Mouse (Mus musculus) CD4-positive naive resting alpha-beta T cell, adult 76 days (primary cell): ENCODE measurements around the gene Il21. TPM values are rescaled to one million over a fixed set of nuclear protein-coding genes. Genes with fewer than 3 reads are reported as not detected.

ENCODE experiments used
- total RNA-seq: library from RNA; stranded (reverse); gene quantifications from one replicate; pipeline ENCODE4 v1.2.4, GENCODE M21; 2023

Il21 gene
- total RNA-seq: not detected

GRCm38 (mm10) chr3:37232586-37233222, at the start of gene Il21:
Il21 (minus strand) TSS chr3:37232636.

Other genes starting within 250 kb of the Il21 start
- not detected for gene Adad1, start 169.1 kb downstream of the Il21 start, total RNA-seq
- gene Il2, start 106.7 kb downstream of the Il21 start, total RNA-seq: not detected
- 2.2 TPM for gene Bbs12, start 79.9 kb upstream of the Il21 start, total RNA-seq
- gene Cetn4, start 80.1 kb upstream of the Il21 start, total RNA-seq: not detected
- gene Fgf2, start 115.7 kb upstream of the Il21 start, total RNA-seq: 1.5 TPM
- 79.3 TPM for gene Spata5, start 187.3 kb upstream of the Il21 start, total RNA-seq
- 22.4 TPM for gene Nudt6, start 187.6 kb upstream of the Il21 start, total RNA-seq